Mouse (Mus musculus): ENCODE data around the gene Trp63. TPM values are rescaled to one million over a fixed set of nuclear protein-coding genes. Genes with fewer than 3 reads are reported as not detected.

The Trp63 gene
- total RNA-seq, 4 experiments from 2014 or later: 8.6 to 14.6 (median 10.8) TPM

GRCm38 (mm10) chr16:25865096-25865869, 181.7 kb downstream of the Trp63 start:
- no peak for DNase-seq (ENCODE audit: low spot score in 2 of 2)

- DNase-seq (ENCODE audit: low spot score in 2 of 2): no peak
Observed at GRCm38 (mm10) chr16:25871503-25871902, 187.9 kb downstream of the Trp63 start.

GRCm38 (mm10) chr16:25875681-25876080, 192.1 kb downstream of the Trp63 start:
- no peak for DNase-seq (ENCODE audit: low spot score in 2 of 2)

GRCm38 (mm10) chr16:25877416-25877965, 193.9 kb downstream of the Trp63 start:
- no peak for DNase-seq (ENCODE audit: low spot score in 2 of 2)

- no peak for DNase-seq (ENCODE audit: low spot score in 2 of 2)
Observed at GRCm38 (mm10) chr16:25878116-25878515, 194.6 kb downstream of the Trp63 start.

GRCm38 (mm10) chr16:25899071-25899470, 215.5 kb downstream of the Trp63 start:
- DNase-seq (ENCODE audit: low spot score in 2 of 2): no peak

GRCm38 (mm10) chr16:25899657-25900056, 216.1 kb downstream of the Trp63 start:
- no peak for DNase-seq (ENCODE audit: low spot score in 2 of 2)

GRCm38 (mm10) chr16:25900389-25900908, 216.9 kb downstream of the Trp63 start:
- DNase-seq (ENCODE audit: low spot score in 2 of 2): no peak

- no peak for DNase-seq (ENCODE audit: low spot score in 2 of 2)
Observed at GRCm38 (mm10) chr16:25912185-25912584, 228.6 kb downstream of the Trp63 start.

- no peak for DNase-seq (ENCODE audit: low spot score in 2 of 2)
Observed at GRCm38 (mm10) chr16:25934181-25934580, 250.6 kb downstream of the Trp63 start.

Data from gastrocnemius, adult 8-10 months (tissue).